Mouse (Mus musculus): ENCODE results near the gene Sh3bp5.

The Sh3bp5 gene

GRCm38 (mm10) chr14:31395629-31396199 is 40.2 kb downstream of the Sh3bp5 start:
- no peak for ATAC-seq (ENCODE audit: insufficient number of reproducible peaks, low FRiP score, low TSS enrichment)

DNA sequence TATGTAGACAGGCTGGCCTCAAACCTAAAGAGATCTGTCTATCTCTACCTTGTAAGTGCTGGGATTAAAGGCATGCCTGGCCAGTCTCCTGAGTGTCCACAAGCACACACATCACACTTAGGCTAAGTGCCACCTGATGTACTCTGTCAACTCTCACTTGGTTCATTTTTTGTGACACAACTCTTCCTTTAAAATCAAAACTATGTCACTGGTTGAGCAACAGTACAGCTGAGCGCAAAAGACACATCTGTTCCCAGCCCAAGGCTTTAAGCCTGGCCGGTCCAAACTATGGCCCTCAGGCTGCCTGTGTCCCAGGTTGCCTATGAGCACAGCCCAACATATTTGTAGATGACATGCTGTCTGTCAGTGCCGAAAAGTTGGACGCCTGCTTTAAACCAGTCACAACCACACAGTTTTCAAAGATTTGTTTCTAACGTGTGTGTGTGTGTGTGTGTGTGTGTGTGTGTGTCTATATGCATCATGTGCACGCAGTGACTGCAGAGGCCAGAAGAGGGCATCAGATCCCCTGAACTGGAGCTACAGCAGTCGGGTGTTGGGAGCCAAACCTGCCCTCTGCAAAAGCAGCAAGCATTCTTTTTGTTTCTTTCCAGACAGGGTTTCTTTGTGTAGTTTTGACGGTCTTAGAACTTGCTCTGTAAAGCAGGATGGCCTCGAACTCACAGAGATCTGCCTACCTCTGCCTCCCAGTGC is 40.9 kb downstream of the Sh3bp5 start:
- no peak for ATAC-seq (ENCODE audit: insufficient number of reproducible peaks, low FRiP score, low TSS enrichment)

DNA sequence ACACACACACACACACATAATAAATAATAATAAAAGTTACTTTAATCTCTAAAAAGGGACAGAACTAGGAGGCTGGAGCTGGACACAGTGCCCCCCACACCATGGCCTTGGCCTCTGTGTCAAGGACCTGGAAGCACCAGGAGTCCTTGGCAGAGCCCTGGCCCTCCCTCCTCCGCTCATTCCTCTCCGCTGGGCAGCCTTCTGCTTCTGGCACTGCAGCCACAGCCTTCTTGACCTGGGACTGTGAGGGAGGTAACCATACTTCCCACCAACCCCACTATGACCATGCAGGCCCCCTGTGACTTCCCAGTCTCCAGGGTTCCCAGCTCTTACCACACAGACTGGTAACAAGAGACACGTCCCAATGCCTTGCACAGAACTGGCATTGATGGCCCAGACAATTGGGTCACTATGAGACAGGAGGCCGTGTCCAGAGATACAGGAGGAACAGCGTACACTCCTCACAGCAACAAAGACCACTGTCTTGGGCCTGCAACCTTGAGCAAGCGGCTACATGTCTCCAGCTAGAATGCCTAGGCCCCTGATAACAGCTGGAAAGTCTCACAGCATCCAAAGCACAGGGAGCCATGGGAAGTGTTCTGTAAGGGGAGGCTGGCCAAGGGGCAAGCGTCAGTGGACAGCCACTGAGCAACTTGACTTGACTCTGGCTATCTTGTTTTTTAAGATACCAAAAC is 41.8 kb downstream of the Sh3bp5 start:
- ATAC-seq (ENCODE audit: insufficient number of reproducible peaks, low FRiP score, low TSS enrichment), result peak; percentile 53; the same call in 1 of the 2 replicates

DNA sequence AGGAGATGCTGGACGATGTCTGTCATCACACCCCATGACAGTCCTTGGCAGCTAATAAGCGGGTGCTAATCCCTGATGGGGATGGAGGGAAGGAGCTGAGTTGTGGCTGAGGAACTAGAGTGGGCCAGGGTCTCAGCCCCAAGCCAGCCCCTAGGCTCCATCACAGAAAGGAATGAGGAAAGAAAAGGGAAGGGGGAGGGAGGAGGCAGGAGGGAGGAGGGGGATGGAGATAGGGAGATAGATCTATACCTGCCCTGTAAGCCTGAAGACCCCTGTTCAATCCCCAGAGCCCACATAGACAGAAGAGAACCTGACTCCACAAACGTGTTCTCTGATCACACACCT is 42.4 kb downstream of the Sh3bp5 start:
- no peak for ATAC-seq (ENCODE audit: insufficient number of reproducible peaks, low FRiP score, low TSS enrichment)

GRCm38 (mm10) chr14:31392873-31393545 is 42.9 kb downstream of the Sh3bp5 start:
- no peak for ATAC-seq (ENCODE audit: insufficient number of reproducible peaks, low FRiP score, low TSS enrichment)

DNA sequence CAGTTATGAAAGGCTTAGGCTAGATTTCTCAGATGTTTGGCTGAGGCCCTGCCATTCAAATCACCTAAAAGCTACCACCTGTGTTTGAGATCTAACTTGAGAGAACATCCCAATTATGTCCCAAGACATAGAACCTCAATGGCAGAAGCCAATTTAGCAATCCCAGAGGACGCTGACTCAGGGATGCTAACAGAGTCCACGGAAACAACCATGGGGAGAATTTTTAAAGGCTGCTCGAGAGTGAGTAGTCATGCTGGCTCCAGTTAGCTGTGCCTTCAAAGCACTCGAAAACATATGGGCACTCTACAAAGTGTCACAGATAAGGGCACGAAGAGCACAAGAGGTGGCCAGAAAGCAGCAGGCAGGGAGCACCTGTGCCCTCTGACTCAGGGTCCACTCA is 43.6 kb downstream of the Sh3bp5 start:
- no peak for ATAC-seq (ENCODE audit: insufficient number of reproducible peaks, low FRiP score, low TSS enrichment)

GRCm38 (mm10) chr14:31389421-31390147 is 46.3 kb downstream of the Sh3bp5 start:
- no peak for ATAC-seq (ENCODE audit: insufficient number of reproducible peaks, low FRiP score, low TSS enrichment)

- ATAC-seq (ENCODE audit: insufficient number of reproducible peaks, low FRiP score, low TSS enrichment), result no peak
Observed at GRCm38 (mm10) chr14:31388086-31388872, 47.6 kb downstream of the Sh3bp5 start.

- ATAC-seq (ENCODE audit: insufficient number of reproducible peaks, low FRiP score, low TSS enrichment), result peak; percentile 9; the same call in 1 of the 2 replicates
Observed at GRCm38 (mm10) chr14:31387301-31387981, 48.4 kb downstream of the Sh3bp5 start.

GRCm38 (mm10) chr14:31385977-31386697 is 49.7 kb downstream of the Sh3bp5 start:
- peak; percentile 45; the same call in 1 of the 2 replicates for ATAC-seq (ENCODE audit: insufficient number of reproducible peaks, low FRiP score, low TSS enrichment)

- no peak for ATAC-seq (ENCODE audit: insufficient number of reproducible peaks, low FRiP score, low TSS enrichment)
Observed at GRCm38 (mm10) chr14:31385406-31385805, 50.5 kb downstream of the Sh3bp5 start.

DNA sequence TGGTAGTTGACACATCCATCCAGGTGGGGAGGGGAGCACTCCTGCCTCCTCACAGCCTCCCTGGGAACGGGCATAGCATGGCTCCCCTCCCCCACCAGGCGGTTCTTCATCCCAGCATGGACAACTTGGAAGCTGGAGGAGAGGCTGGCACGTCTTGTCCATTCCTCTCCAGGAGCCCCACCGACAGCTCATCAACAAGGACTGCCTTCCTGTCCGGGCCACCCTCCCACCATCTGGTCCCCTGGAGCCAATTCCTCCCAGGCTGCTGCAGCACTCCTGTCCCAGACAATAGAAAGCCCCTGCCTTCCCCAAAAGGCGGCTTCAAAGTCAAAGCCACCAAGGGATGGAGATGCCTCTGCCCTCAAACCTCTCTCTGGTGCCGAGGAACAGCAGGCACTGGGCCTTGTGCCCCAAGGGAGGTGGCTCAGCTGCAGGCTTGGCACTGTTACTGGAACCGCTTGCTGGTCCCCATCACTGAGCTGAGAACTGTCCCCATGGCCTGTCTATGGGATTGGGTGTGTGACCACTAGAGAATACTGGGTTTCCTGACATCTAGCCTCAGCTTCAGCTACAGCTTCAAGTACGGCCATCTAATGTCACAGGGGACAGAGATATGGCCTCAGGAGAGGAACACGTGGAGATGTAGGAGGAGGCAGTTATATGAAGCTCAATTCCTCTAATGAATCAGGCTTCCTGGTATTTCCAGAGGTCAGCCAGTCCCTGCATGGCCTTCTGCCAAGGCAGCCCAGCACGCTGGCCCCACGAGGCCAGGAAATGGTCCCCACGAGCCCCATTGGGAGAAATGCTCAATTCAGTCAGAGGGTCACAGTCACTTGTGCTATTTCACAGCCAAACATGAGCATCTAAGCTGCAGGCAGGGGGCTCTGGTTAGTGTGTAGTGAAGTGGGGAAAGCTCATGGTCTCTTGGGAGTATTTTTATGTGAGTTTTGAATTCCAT is 51.2 kb downstream of the Sh3bp5 start:
- ATAC-seq (ENCODE audit: insufficient number of reproducible peaks, low FRiP score, low TSS enrichment), result peak; percentile 23; the same call in 1 of the 2 replicates

DNA sequence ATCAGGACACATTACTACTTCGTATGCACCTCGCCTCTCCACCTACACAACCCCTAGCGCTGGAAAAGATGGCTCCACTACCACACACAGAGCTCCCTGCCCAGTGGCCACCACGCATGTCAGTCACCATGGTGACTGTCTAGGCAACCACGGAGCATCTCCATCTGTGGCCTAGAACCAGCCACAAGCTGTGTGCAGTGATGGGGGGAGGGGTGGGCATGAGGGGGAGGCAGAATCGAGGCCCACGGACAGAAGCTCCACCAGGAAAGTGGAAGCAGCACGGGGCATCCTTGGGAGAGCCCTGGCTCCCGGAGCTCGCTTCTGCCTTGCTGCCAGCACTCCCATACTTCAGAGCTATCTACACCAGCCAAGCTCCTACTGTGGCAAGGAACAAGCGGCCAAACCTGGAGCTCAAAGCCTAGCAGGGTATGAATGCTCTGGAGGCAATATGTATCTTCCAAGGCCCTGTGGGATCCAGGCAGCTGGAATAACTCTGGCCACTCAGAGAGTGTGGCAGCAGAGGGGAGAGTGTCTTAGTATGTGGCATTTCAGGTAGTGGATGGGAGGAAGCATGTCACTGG is 52.3 kb downstream of the Sh3bp5 start:
- ATAC-seq (ENCODE audit: insufficient number of reproducible peaks, low FRiP score, low TSS enrichment), result peak; percentile 49

GRCm38 (mm10) chr14:31382276-31382675 is 53.6 kb downstream of the Sh3bp5 start:
- ATAC-seq (ENCODE audit: insufficient number of reproducible peaks, low FRiP score, low TSS enrichment), result no peak

- ATAC-seq (ENCODE audit: insufficient number of reproducible peaks, low FRiP score, low TSS enrichment), result no peak
Observed at GRCm38 (mm10) chr14:31376331-31376730, 59.5 kb downstream of the Sh3bp5 start.

DNA sequence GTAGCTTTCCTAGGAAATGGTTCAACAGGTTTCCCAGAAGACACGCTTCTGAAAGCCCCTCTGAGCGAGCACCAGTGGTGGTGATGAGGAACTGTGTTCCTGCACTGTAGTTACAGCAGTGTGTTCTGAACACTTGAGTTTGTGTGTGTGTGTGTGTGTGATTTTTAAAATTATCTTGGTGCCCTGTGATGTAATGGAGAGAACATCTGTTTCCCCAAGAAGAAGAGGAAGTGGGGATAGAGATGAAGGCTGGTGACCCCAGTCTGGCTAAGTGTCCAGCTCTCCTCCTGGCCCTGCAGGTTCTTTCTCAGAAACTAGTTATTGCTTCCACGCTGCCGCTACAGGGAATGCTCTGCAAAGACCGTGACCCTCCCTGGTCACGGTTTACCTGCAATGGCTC is 61.5 kb downstream of the Sh3bp5 start:
- ATAC-seq (ENCODE audit: insufficient number of reproducible peaks, low FRiP score, low TSS enrichment), result no peak

- ATAC-seq (ENCODE audit: insufficient number of reproducible peaks, low FRiP score, low TSS enrichment), result no peak
Observed at GRCm38 (mm10) chr14:31369377-31369776, 66.5 kb downstream of the Sh3bp5 start.
